Mouse (Mus musculus): Measurements from ENCODE around the gene Zfp995. TPM values are rescaled to one million over a fixed set of nuclear protein-coding genes. Genes with fewer than 3 reads are reported as not detected.
"Not testable (repeated sequence)": the region's sequence is repeated elsewhere in the genome, so short reads cannot be mapped to it uniquely, and the experiment has no call there.

Gene Zfp995
- 6.2 and 7.5 TPM in 2 replicates for polyA plus RNA-seq (2015; fragmentation: Nextera tagmentation; extraction: Ambion mirVana)

DNA sequence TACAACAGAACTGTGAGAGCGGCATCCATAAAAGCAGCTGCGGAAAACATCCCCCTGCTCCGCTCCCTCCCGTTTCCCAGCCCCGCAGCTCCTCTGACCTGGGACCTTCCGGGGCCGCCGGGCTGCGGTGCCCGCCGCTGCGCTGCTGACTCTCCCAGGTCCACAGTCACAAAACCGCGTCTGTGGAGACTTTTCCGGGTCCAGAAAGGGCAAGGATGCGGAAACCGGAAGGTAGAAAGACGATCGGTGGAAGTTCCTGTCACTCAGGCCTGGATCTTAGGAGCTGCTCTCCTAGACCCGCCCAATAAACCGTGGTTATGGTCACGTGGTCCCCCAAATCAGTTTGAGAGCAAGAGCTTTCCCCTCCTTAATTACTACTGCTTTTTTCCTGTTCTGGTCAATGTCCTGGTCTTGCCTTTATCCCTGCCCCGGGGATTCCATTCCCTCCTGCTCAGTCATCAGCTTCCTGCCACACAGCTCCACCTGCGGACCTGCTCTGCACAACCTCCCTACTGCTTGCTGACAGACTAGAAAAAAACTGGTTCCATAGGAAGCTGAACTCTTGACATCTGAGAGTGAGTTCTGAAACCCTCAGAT, at the start of gene Zfp995:
Gene Zfp995 (minus strand): TSS at position 471 of the 597 bp plus-strand sequence.
- not testable (repeated sequence) for H3K27me3 ChIP-seq; H3K36me3 ChIP-seq; H3K9me3 ChIP-seq (replicated peaks); H3K27ac ChIP-seq (replicated peaks); H3K4me1 ChIP-seq
- H3K4me3 ChIP-seq (replicated peaks) = peak within 1 kb of the TSS; percentile 69
- peak; percentile 88 for ATAC-seq (ENCODE audit: insufficient number of reproducible peaks, low FRiP score, low TSS enrichment, low read depth)
- peak within 1 kb of the TSS; percentile 47 for H3K9ac ChIP-seq
- H3K4me2 ChIP-seq (replicated peaks) = peak within 1 kb of the TSS; percentile 66
- under 1% methylated on average over 24 of the region's 24 CpGs for WGBS

DNA sequence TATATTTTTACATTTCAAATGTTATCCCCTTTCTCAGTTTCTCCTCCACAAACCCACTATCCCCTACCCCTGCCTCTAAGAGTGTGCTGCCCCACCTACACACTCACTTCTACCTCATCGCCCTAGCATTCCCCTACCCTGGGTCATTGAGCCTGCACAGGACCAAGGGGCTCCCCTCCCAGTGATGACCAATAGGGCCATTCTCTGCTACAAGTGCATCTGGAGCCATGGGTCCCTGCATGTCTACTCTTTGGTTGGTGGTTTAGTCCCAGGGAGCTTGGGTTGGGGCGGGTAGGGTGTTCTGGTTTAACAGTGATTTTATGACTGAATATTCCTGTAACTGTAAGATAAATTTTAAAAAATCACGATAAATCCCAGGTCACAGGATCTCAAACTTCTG, 687 bp downstream of the Zfp995 start:
- Histone ChIP-seq H3K4me2 (replicated peaks) (peak overlapping the region; percentile 66), H3K36me3 (no peaks in the 10 kb centered on the region), H3K4me3 (replicated peaks) (peak overlapping the region; percentile 69), H3K9me3 (replicated peaks) (no peaks in the 10 kb centered on the region), H3K9ac (peak overlapping the region; percentile 47; the same call in 1 of the 2 replicates), H3K4me1 (no peaks in the 10 kb centered on the region), H3K27ac (replicated peaks) (no peak overlapping the region), H3K27me3 (no peaks in the 10 kb centered on the region)
- ATAC-seq (ENCODE audit: insufficient number of reproducible peaks, low FRiP score, low TSS enrichment, low read depth) = 0 out of 2 replicates have a peak, but pooled peaks have one; percentile 24
- WGBS = 6% methylated on average over 3 of the region's 3 CpGs

DNA sequence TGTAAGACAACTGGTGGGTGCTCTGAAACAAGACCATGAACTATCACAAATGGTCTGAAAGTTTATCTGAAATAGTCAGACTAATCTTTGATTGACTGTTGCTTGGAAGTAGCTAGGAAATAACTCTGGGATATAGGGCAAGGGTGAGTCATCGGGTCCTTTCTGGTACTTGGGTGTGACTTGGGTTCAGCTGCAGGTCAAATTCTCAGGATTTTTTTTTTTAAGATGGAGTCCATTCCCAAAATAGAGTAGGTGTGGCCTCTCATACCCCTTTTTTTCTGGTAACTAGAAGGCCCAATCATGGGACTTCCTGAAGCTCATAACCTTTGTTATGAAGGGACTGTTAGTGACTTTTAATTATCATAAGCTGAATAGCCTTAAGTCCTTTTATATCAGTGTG, 38.5 kb downstream of the Zfp995 start:
- no peaks in the 10 kb centered on the region for H3K4me1 ChIP-seq
- no peaks in the 10 kb centered on the region for H3K27me3 ChIP-seq
- WGBS = 86% methylated on average over 1 of the region's 1 CpGs
- H3K9me3 ChIP-seq (replicated peaks) = no peaks in the 10 kb centered on the region
- no peak for ATAC-seq (ENCODE audit: insufficient number of reproducible peaks, low FRiP score, low TSS enrichment, low read depth)
- no peak overlapping the region for H3K27ac ChIP-seq (replicated peaks)
- no peak overlapping the region for H3K4me2 ChIP-seq (replicated peaks)
- H3K36me3 ChIP-seq = no peaks in the 10 kb centered on the region
- H3K9ac ChIP-seq = no peak overlapping the region
- H3K4me3 ChIP-seq (replicated peaks) = no peak overlapping the region

DNA sequence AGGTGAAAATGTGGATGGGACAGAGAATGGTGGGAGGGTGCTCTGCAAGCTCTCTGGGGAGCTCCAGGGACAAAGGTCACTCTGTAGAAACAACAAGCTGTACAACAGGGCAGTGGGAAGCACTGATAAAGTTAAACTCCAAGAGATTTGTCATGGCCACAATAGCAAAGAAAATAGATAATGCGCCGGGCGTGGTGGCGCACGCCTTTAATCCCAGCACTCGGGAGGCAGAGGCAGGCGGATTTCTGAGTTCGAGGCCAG, 63.5 kb downstream of the Zfp995 start:
- H3K4me2 ChIP-seq (replicated peaks); H3K36me3 ChIP-seq; H3K4me1 ChIP-seq; ATAC-seq (ENCODE audit: insufficient number of reproducible peaks, low FRiP score, low TSS enrichment, low read depth); H3K27me3 ChIP-seq; H3K27ac ChIP-seq (replicated peaks); H3K4me3 ChIP-seq (replicated peaks); H3K9me3 ChIP-seq (replicated peaks); H3K9ac ChIP-seq: not testable (repeated sequence)
- 88% methylated on average over 8 of the region's 8 CpGs for WGBS

DNA sequence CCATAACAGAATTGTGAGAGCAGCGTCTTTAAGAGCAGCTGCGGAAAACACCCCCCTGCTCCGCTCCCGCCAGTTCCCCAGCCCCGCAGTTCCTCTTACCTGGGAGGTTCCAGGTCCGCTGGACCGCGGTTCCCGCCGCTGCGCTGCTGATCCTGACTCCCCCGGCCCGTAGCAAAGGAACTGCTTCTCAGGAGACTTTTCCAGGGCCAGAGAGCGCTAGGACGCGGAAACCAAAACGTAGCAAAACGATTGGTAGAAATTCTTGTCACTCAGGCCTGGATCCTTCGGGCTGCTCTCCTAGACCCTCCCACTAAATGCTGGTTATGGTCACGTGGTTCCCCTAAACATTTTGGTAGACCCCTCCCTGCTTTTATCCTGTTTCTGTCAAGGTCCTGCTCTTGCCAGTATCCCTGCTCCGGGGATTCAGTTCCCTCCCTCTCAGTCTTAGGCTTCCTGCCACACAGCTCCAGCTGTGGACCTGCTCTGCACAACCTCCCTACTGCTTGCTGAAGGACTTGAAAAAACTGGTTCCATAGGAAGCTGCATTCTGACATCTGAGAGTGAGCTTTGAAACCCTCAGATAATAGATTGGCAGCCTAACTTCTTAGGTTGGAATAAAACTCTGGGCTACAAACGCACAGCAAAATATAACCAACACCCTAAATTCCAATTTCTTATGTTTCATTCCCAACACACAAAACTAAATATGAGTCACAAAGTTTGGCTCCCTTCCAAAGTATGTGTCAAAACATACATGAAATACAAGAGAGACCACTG, 64.0 kb downstream of the Zfp995 start, which contains the start of gene Zfp820:
Gene Zfp820 (minus strand): TSS at position 228 of the 777 bp plus-strand sequence.
- Histone ChIP-seq H3K4me3 (replicated peaks) (peak within 1 kb of the TSS; percentile 71), H3K9ac (peak within 1 kb of the TSS; percentile 50), H3K4me2 (replicated peaks) (peak within 1 kb of the TSS; percentile 51), H3K36me3 (no peaks in the 10 kb centered on the region), H3K9me3 (replicated peaks) (no peaks in the 10 kb centered on the region), H3K27ac (replicated peaks) (peak within 1 kb of the TSS; percentile 84), H3K4me1 (0 out of 2 replicates have a peak, but pooled peaks cover 6% of the 10 kb centered on the region), H3K27me3 (no peaks in the 10 kb centered on the region)
- 2% methylated on average over 22 of the region's 22 CpGs for WGBS
- peak; percentile 93 for ATAC-seq (ENCODE audit: insufficient number of reproducible peaks, low FRiP score, low TSS enrichment, low read depth)

DNA sequence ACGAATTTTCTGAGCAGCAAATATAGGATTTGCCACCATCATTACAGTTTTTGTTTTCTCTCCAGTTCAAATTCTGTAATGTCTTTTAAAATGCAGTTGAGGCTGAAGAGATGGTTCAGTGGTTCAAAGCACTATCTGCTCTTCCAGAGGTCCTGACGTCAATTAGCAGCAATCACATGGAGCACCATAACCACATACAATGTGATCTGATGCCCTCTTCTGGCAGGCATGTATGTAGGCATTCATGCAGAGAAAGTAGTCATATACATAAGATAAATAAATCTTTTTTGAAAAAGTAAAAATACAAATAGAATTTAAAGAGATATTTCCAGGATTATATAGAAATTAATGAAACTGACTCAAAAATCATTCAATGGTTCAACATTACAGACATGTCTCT, 71.2 kb downstream of the Zfp995 start:
- Histone ChIP-seq H3K4me1 (no peaks in the 10 kb centered on the region), H3K4me3 (replicated peaks) (no peak overlapping the region), H3K27ac (replicated peaks) (no peak overlapping the region), H3K4me2 (replicated peaks) (no peak overlapping the region), H3K36me3 (peaks cover 6% of the 10 kb centered on the region; the same call in 1 of the 2 replicates), H3K9ac (no peak overlapping the region), H3K9me3 (replicated peaks) (no peaks in the 10 kb centered on the region), H3K27me3 (no peaks in the 10 kb centered on the region)
- ATAC-seq (ENCODE audit: insufficient number of reproducible peaks, low FRiP score, low TSS enrichment, low read depth) = no peak
- 49% methylated on average over 2 of the region's 2 CpGs for WGBS

Other genes starting within 250 kb of the Zfp995 start
- 4.4 and 6.3 TPM in 2 replicates for gene Gm10226, start 218.1 kb downstream of the Zfp995 start, polyA plus RNA-seq (2015; fragmentation: Nextera tagmentation; extraction: Ambion mirVana)
- 10.4 and 10.7 TPM in 2 replicates for gene Zfp760, start 202.2 kb downstream of the Zfp995 start, polyA plus RNA-seq (2015; fragmentation: Nextera tagmentation; extraction: Ambion mirVana)
- gene Zfp229, start 179.1 kb downstream of the Zfp995 start, polyA plus RNA-seq (2015; fragmentation: Nextera tagmentation; extraction: Ambion mirVana) = 6.1 and 6.5 TPM in 2 replicates
- gene Zfp820, start 64.2 kb downstream of the Zfp995 start, polyA plus RNA-seq (2015; fragmentation: Nextera tagmentation; extraction: Ambion mirVana) = 5.3 and 7.0 TPM in 2 replicates
- gene Zfp942, start 52.5 kb upstream of the Zfp995 start, polyA plus RNA-seq (2015; fragmentation: Nextera tagmentation; extraction: Ambion mirVana) = 18.4 and 20.1 TPM in 2 replicates
- gene Zfp943, start 52.6 kb upstream of the Zfp995 start, polyA plus RNA-seq (2015; fragmentation: Nextera tagmentation; extraction: Ambion mirVana) = 17.3 and 17.8 TPM in 2 replicates

All from embryonic facial prominence, embryonic 15.5 days (tissue).